Mouse (Mus musculus): ENCODE results near the gene Lmntd2. TPM values are rescaled to one million over a fixed set of nuclear protein-coding genes. Genes with fewer than 3 reads are reported as not detected.

Lmntd2 gene
- total RNA-seq, 2 experiments from 2014 or later = not detected

GRCm38 (mm10) chr7:141193348-141193856 is 20.5 kb downstream of the Lmntd2 start:
- ATAC-seq (replicated peaks; ENCODE audit: low FRiP score, low TSS enrichment, poor library complexity, severe bottlenecking) = peak; percentile 5; the same call in 1 of the 2 replicates

GRCm38 (mm10) chr7:141192776-141193347 is 21.0 kb downstream of the Lmntd2 start:
- no peak for ATAC-seq (replicated peaks; ENCODE audit: low FRiP score, low TSS enrichment, poor library complexity, severe bottlenecking)

GRCm38 (mm10) chr7:141191796-141192685 is 21.8 kb downstream of the Lmntd2 start:
- ATAC-seq (replicated peaks; ENCODE audit: low FRiP score, low TSS enrichment, poor library complexity, severe bottlenecking) = no peak

GRCm38 (mm10) chr7:141191036-141191435 is 22.8 kb downstream of the Lmntd2 start:
- no peak for ATAC-seq (replicated peaks; ENCODE audit: low FRiP score, low TSS enrichment, poor library complexity, severe bottlenecking)

- ATAC-seq (replicated peaks; ENCODE audit: low FRiP score, low TSS enrichment, poor library complexity, severe bottlenecking) = no peak
These were observed 23.7 kb downstream of the Lmntd2 start for GRCm38 (mm10) chr7:141190220-141190619.

- no peak for ATAC-seq (replicated peaks; ENCODE audit: low FRiP score, low TSS enrichment, poor library complexity, severe bottlenecking)
These were observed 25.1 kb downstream of the Lmntd2 start for GRCm38 (mm10) chr7:141188733-141189132.

- no peak for ATAC-seq (replicated peaks; ENCODE audit: low FRiP score, low TSS enrichment, poor library complexity, severe bottlenecking)
These were observed 25.7 kb downstream of the Lmntd2 start for GRCm38 (mm10) chr7:141188194-141188593.

GRCm38 (mm10) chr7:141176173-141176572 is 37.7 kb downstream of the Lmntd2 start:
- ATAC-seq (replicated peaks; ENCODE audit: low FRiP score, low TSS enrichment, poor library complexity, severe bottlenecking) = peak; percentile 64

GRCm38 (mm10) chr7:141175068-141175467 is 38.8 kb downstream of the Lmntd2 start:
- no peak for ATAC-seq (replicated peaks; ENCODE audit: low FRiP score, low TSS enrichment, poor library complexity, severe bottlenecking)

- no peak for ATAC-seq (replicated peaks; ENCODE audit: low FRiP score, low TSS enrichment, poor library complexity, severe bottlenecking)
These were observed 40.5 kb downstream of the Lmntd2 start for GRCm38 (mm10) chr7:141173323-141173850.

- peak; percentile 80 for ATAC-seq (replicated peaks; ENCODE audit: low FRiP score, low TSS enrichment, poor library complexity, severe bottlenecking)
These were observed 41.5 kb downstream of the Lmntd2 start, which contains the start of gene Rnh1 for GRCm38 (mm10) chr7:141172116-141173006. Gene Rnh1, minus strand, starts transcription at chr7:141172857.

GRCm38 (mm10) chr7:141169866-141170265 is 44.0 kb downstream of the Lmntd2 start:
- ATAC-seq (replicated peaks; ENCODE audit: low FRiP score, low TSS enrichment, poor library complexity, severe bottlenecking) = no peak

- no peak for ATAC-seq (replicated peaks; ENCODE audit: low FRiP score, low TSS enrichment, poor library complexity, severe bottlenecking)
These were observed 44.6 kb downstream of the Lmntd2 start for GRCm38 (mm10) chr7:141169300-141169699.

- peak; percentile 58 for ATAC-seq (replicated peaks; ENCODE audit: low FRiP score, low TSS enrichment, poor library complexity, severe bottlenecking)
These were observed 45.3 kb downstream of the Lmntd2 start for GRCm38 (mm10) chr7:141168518-141168953.

- peak; percentile 27 for ATAC-seq (replicated peaks; ENCODE audit: low FRiP score, low TSS enrichment, poor library complexity, severe bottlenecking)
These were observed 45.9 kb downstream of the Lmntd2 start for GRCm38 (mm10) chr7:141167901-141168517.

- no peak for ATAC-seq (replicated peaks; ENCODE audit: low FRiP score, low TSS enrichment, poor library complexity, severe bottlenecking)
These were observed 49.0 kb downstream of the Lmntd2 start for GRCm38 (mm10) chr7:141164850-141165249.

GRCm38 (mm10) chr7:141164397-141164796 is 49.5 kb downstream of the Lmntd2 start:
- no peak for ATAC-seq (replicated peaks; ENCODE audit: low FRiP score, low TSS enrichment, poor library complexity, severe bottlenecking)

Data from megakaryocyte-erythroid progenitor cell, adult 5-6 weeks (primary cell).